Mouse (Mus musculus) liver, embryonic 12.5 days (tissue): Measurements from ENCODE around the gene Ccdc106. TPM values are rescaled to one million over a fixed set of nuclear protein-coding genes. Genes with fewer than 3 reads are reported as not detected.
"Not testable (repeated sequence)": the region's sequence is repeated elsewhere in the genome, so short reads cannot be mapped to it uniquely, and the experiment has no call there.

Experiments used
- ATAC-seq: fragments of 200-750 bp; cut with Nextera tagmentation; 2 replicates; pipeline ENCODE4 v1.8.0; 2017; ENCODE audit warnings: moderate number of reproducible peaks, mild to moderate bottlenecking, moderate library complexity
- H3K27ac ChIP-seq: fragments of 300-500 bp; sonication (generic); 2 replicates; pipeline ENCODE4 v1.5.1; 2016; ENCODE audit warnings: mild to moderate bottlenecking
- H3K27me3 ChIP-seq: fragments of 300-500 bp; sonication (generic); replicated peaks from 2 replicates; pipeline ENCODE4 v1.6.1; 2016; ENCODE audit warnings: mild to moderate bottlenecking, moderate library complexity
- H3K36me3 ChIP-seq: fragments of 300-500 bp; sonication (generic); 2 replicates; pipeline ENCODE4 v1.6.1; 2016; ENCODE audit warnings: mild to moderate bottlenecking, moderate library complexity
- H3K4me1 ChIP-seq: fragments of 300-500 bp; sonication (generic); 2 replicates; pipeline ENCODE4 v1.6.1; 2016
- H3K4me2 ChIP-seq: fragments of 300-500 bp; sonication (generic); 2 replicates; pipeline ENCODE4 v1.6.1; 2016; ENCODE audit warnings: mild to moderate bottlenecking, moderate library complexity
- H3K4me3 ChIP-seq: fragments of 300-500 bp; sonication (generic); 2 replicates; pipeline ENCODE4 v1.5.1; 2016; ENCODE audit warnings: mild to moderate bottlenecking, moderate library complexity
- H3K9ac ChIP-seq: fragments of 300-500 bp; sonication (generic); 2 replicates; pipeline ENCODE4 v1.6.1; 2016; ENCODE audit warnings: mild to moderate bottlenecking, moderate library complexity
- H3K9me3 ChIP-seq: fragments of 300-500 bp; sonication (generic); replicated peaks from 2 replicates; pipeline ENCODE4 v1.6.1; 2016; ENCODE audit warnings: mild to moderate bottlenecking, moderate library complexity
- WGBS: fragments of 180-500 bp; shearing (Covaris S2); methylation state at CpG from one replicate; pipeline ENCODE4 v1.1.7; 2016; ENCODE audit not compliant: insufficient replicate concordance; 5-methylcytosine and 5-hydroxymethylcytosine counted together
- polyA plus RNA-seq: library from polyadenylated mRNA; unstranded; fragments of >200 nt; fragmentation: Nextera tagmentation; extraction: Ambion mirVana; gene quantifications from 2 replicates; pipeline ENCODE4 v1.2.1, GENCODE M21; 2016

Gene Ccdc106
- polyA plus RNA-seq, 1 experiment from 2014 or later, result 2.2 TPM

- H3K4me1 ChIP-seq, result peaks cover 52% of the 10 kb centered on the region
- H3K27ac ChIP-seq, result no peak overlapping the region
- H3K4me3 ChIP-seq, result no peak overlapping the region
- no peak overlapping the region for H3K4me2 ChIP-seq
- no peaks in the 10 kb centered on the region for H3K27me3 ChIP-seq
- H3K9ac ChIP-seq, result no peak overlapping the region
- 0 out of 2 replicates have a peak, but pooled peaks cover 5% of the 10 kb centered on the region for H3K9me3 ChIP-seq
- no peak for ATAC-seq
- 85% methylated on average over 16 of the region's 16 CpGs for WGBS
- peaks cover 39% of the 10 kb centered on the region for H3K36me3 ChIP-seq
Observed at GRCm38 (mm10) chr7:5017352-5017751, 3.0 kb upstream of the Ccdc106 start.

- Histone ChIP-seq H3K27me3 (no peaks in the 10 kb centered on the region), H3K4me2 (no peak overlapping the region), H3K4me3 (no peak overlapping the region), H3K9me3 (0 out of 2 replicates have a peak, but pooled peaks cover 5% of the 10 kb centered on the region), H3K36me3 (peaks cover 39% of the 10 kb centered on the region), H3K4me1 (peaks cover 52% of the 10 kb centered on the region), H3K9ac (no peak overlapping the region), H3K27ac (no peak overlapping the region)
- 92% methylated on average over 21 of the region's 21 CpGs for WGBS
- no peak for ATAC-seq
Observed at GRCm38 (mm10) chr7:5017931-5018330, 2.4 kb upstream of the Ccdc106 start.

GRCm38 (mm10) chr7:5019576-5019975 lies 777 bp upstream of the Ccdc106 start:
- peak overlapping the region; percentile 95 for H3K9ac ChIP-seq
- WGBS, result 27% methylated on average over 8 of the region's 8 CpGs
- not testable (repeated sequence) for H3K9me3 ChIP-seq, H3K27me3 ChIP-seq, ATAC-seq
- peak overlapping the region; percentile 97 for H3K27ac ChIP-seq
- peak overlapping the region; percentile 76 for H3K4me2 ChIP-seq
- peak overlapping the region; percentile 88 for H3K4me3 ChIP-seq
- peaks cover 44% of the 10 kb centered on the region for H3K4me1 ChIP-seq
- H3K36me3 ChIP-seq, result peaks cover 53% of the 10 kb centered on the region

DNA sequence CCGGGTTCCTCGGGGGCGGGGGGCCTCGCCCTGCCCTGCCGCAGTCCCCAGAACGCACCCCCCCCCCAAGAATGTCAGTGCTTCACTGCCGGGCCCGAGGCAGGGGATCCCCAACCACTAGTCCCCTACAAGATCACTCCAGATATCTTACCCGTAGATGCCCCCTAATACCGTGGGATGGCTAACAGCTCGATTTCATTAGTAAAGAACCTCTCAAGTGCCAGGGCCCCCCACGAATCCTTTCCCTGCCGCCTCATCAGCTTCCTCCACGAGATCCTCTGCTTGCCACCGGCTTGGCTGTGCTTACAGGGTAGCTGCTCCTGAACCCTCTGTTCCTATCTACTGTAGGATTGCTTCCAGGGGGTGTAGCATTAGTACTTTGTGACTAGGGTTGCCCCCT lies 332 bp downstream of the Ccdc106 start:
- Histone ChIP-seq H3K4me1 (peaks cover 44% of the 10 kb centered on the region), H3K9ac (peak overlapping the region; percentile 95), H3K36me3 (peaks cover 64% of the 10 kb centered on the region), H3K4me2 (peak overlapping the region; percentile 76), H3K27ac (peak overlapping the region; percentile 97), H3K9me3 (0 out of 2 replicates have a peak, but pooled peaks cover 5% of the 10 kb centered on the region), H3K4me3 (peak overlapping the region; percentile 88), H3K27me3 (no peaks in the 10 kb centered on the region)
- ATAC-seq, result peak; percentile 1; the same call in 1 of the 2 replicates
- WGBS, result 0% methylated on average over 10 of the region's 15 CpGs

DNA sequence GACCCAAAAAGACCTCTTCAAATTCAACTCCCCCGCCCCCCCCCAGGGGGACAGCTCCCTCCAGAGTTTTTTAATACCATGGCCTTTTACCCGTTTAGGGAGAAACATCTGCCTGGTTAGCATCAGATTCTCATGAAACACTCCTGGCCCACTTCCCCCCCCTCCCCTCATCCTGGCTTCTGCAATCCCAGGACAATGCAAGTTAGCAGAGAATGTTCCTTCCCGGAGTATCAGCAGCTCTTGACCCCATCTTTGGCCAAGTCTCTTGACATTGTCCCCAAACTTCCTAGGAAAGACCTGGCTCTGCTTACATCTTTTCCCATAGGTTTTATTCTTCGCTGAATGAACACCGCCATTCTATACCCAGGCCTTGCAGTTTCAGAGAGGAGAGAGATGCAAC lies 844 bp downstream of the Ccdc106 start:
- Histone ChIP-seq H3K27me3 (no peaks in the 10 kb centered on the region), H3K4me1 (peaks cover 39% of the 10 kb centered on the region), H3K9ac (peak overlapping the region; percentile 95), H3K4me3 (peak overlapping the region; percentile 88), H3K4me2 (peak overlapping the region; percentile 76), H3K9me3 (0 out of 2 replicates have a peak, but pooled peaks cover 5% of the 10 kb centered on the region), H3K27ac (peak overlapping the region; percentile 97), H3K36me3 (peaks cover 69% of the 10 kb centered on the region)
- 42% methylated on average over 5 of the region's 5 CpGs for WGBS
- no peak for ATAC-seq

- H3K4me1 ChIP-seq, result no peaks in the 10 kb centered on the region
- H3K27me3 ChIP-seq, result no peaks in the 10 kb centered on the region
- H3K36me3 ChIP-seq, result peaks cover 93% of the 10 kb centered on the region
- ATAC-seq, result no peak
- no peak overlapping the region for H3K4me3 ChIP-seq
- no peak overlapping the region for H3K4me2 ChIP-seq
- 93% methylated on average over 22 of the region's 22 CpGs for WGBS
- no peak overlapping the region for H3K9ac ChIP-seq
- peaks cover 38% of the 10 kb centered on the region for H3K9me3 ChIP-seq
- H3K27ac ChIP-seq, result no peak overlapping the region
Observed at GRCm38 (mm10) chr7:5029543-5029942, 9.2 kb downstream of the Ccdc106 start.

- no peaks in the 10 kb centered on the region for H3K27me3 ChIP-seq
- H3K36me3 ChIP-seq, result peaks cover 93% of the 10 kb centered on the region
Observed at GRCm38 (mm10) chr7:5029946-5030345, 9.6 kb downstream of the Ccdc106 start.

DNA sequence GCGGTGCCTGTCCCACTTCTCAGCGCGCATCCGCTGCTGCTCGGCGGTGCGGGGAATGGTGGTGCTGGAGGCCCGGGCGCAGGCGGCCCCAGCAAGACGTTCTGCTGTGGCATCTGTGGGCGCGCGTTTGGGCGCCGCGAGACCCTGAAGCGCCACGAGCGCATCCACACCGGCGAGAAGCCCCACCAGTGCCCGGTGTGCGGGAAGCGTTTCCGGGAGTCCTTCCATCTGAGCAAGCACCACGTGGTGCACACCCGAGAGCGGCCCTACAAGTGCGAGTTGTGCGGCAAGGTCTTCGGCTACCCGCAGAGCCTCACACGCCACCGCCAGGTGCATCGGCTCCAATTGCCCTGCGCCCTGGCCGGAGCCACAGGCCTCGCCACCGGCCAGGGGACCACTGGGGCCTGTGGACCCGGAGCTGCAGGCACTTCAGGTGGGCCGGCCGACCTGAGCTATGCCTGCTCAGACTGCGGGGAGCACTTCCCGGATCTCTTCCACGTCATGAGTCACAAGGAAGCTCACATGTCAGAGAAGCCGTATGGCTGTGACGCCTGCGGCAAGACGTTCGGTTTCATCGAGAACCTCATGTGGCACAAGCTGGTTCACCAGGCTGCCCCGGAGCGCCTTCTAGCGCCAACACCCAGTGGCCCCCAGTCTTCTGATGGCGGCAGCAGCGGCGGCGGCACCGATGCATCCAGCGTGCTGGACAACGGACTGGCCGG lies 10.4 kb downstream of the Ccdc106 start:
- Histone ChIP-seq H3K27ac (no peak overlapping the region), H3K4me3 (peak overlapping the region; percentile 7; the same call in 1 of the 2 replicates), H3K4me2 (no peak overlapping the region), H3K4me1 (no peaks in the 10 kb centered on the region), H3K9me3 (peaks cover 38% of the 10 kb centered on the region), H3K36me3 (peaks cover 93% of the 10 kb centered on the region), H3K9ac (no peak overlapping the region), H3K27me3 (no peaks in the 10 kb centered on the region)
- WGBS, result 92% methylated on average over 63 of the region's 63 CpGs
- ATAC-seq, result no peak

More at GRCm38 (mm10) chr7:5029946-5030345, 9.6 kb downstream of the Ccdc106 start:
- Histone ChIP-seq H3K27ac (no peak overlapping the region), H3K4me3 (0 out of 2 replicates have a peak overlapping the region, but pooled peaks have one; percentile 5), H3K9ac (no peak overlapping the region), H3K9me3 (peaks cover 38% of the 10 kb centered on the region), H3K4me1 (no peaks in the 10 kb centered on the region), H3K4me2 (no peak overlapping the region)
- WGBS, result 85% methylated on average over 21 of the region's 21 CpGs
- ATAC-seq, result no peak

DNA sequence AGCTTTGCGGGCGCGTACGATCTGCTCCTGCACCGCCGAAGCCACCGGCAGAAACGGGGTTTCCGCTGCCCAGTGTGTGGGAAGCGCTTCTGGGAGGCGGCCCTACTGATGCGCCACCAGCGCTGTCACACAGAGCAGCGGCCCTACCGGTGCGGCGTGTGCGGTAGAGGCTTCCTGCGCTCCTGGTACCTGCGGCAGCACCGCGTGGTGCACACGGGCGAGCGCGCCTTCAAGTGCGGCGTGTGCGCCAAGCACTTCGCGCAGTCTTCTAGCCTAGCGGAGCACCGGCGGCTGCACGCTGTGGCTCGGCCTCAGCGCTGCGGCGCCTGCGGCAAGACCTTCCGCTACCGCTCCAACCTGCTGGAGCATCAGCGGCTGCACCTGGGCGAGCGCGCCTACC lies 11.1 kb downstream of the Ccdc106 start:
- Histone ChIP-seq H3K27ac (no peak overlapping the region), H3K4me1 (no peaks in the 10 kb centered on the region), H3K36me3 (peaks cover 94% of the 10 kb centered on the region), H3K27me3 (no peaks in the 10 kb centered on the region), H3K4me2 (no peak overlapping the region), H3K9ac (no peak overlapping the region), H3K4me3 (no peak overlapping the region), H3K9me3 (peaks cover 38% of the 10 kb centered on the region)
- ATAC-seq, result no peak
- 90% methylated on average over 46 of the region's 46 CpGs for WGBS

GRCm38 (mm10) chr7:5033818-5034217 lies 13.5 kb downstream of the Ccdc106 start, which contains the start of gene 4632433K11Rik:
Gene 4632433K11Rik (plus strand): TSS chr7:5034118.
- no peak within 1 kb of the TSS for H3K9ac ChIP-seq
- peaks cover 16% of the 10 kb centered on the region for H3K4me1 ChIP-seq
- H3K27ac ChIP-seq, result no peak within 1 kb of the TSS
- 65% methylated on average over 3 of the region's 3 CpGs for WGBS
- H3K4me3 ChIP-seq, result no peak within 1 kb of the TSS
- H3K27me3 ChIP-seq, result no peaks in the 10 kb centered on the region
- no peak within 1 kb of the TSS for H3K4me2 ChIP-seq
- ATAC-seq, result no peak
- peaks cover 35% of the 10 kb centered on the region for H3K9me3 ChIP-seq
- H3K36me3 ChIP-seq, result peaks cover 72% of the 10 kb centered on the region

GRCm38 (mm10) chr7:5035628-5036027 lies 15.3 kb downstream of the Ccdc106 start:
- Histone ChIP-seq H3K4me2 (no peak overlapping the region), H3K9me3 (peaks cover 17% of the 10 kb centered on the region), H3K27me3 (no peaks in the 10 kb centered on the region), H3K9ac (no peak overlapping the region), H3K36me3 (peaks cover 56% of the 10 kb centered on the region), H3K27ac (no peak overlapping the region), H3K4me1 (peaks cover 28% of the 10 kb centered on the region), H3K4me3 (no peak overlapping the region)
- 89% methylated on average over 17 of the region's 17 CpGs for WGBS
- no peak for ATAC-seq

GRCm38 (mm10) chr7:5036136-5036535 lies 15.8 kb downstream of the Ccdc106 start:
- H3K36me3 ChIP-seq, result peaks cover 52% of the 10 kb centered on the region
- H3K4me3 ChIP-seq, result no peak overlapping the region
- H3K4me2 ChIP-seq, result no peak overlapping the region
- peaks cover 12% of the 10 kb centered on the region for H3K9me3 ChIP-seq
- no peaks in the 10 kb centered on the region for H3K27me3 ChIP-seq
- H3K27ac ChIP-seq, result no peak overlapping the region
- ATAC-seq, result no peak
- no peak overlapping the region for H3K9ac ChIP-seq
- H3K4me1 ChIP-seq, result peaks cover 28% of the 10 kb centered on the region
- WGBS, result 87% methylated on average over 9 of the region's 9 CpGs
